In the genomic region with DNA sequence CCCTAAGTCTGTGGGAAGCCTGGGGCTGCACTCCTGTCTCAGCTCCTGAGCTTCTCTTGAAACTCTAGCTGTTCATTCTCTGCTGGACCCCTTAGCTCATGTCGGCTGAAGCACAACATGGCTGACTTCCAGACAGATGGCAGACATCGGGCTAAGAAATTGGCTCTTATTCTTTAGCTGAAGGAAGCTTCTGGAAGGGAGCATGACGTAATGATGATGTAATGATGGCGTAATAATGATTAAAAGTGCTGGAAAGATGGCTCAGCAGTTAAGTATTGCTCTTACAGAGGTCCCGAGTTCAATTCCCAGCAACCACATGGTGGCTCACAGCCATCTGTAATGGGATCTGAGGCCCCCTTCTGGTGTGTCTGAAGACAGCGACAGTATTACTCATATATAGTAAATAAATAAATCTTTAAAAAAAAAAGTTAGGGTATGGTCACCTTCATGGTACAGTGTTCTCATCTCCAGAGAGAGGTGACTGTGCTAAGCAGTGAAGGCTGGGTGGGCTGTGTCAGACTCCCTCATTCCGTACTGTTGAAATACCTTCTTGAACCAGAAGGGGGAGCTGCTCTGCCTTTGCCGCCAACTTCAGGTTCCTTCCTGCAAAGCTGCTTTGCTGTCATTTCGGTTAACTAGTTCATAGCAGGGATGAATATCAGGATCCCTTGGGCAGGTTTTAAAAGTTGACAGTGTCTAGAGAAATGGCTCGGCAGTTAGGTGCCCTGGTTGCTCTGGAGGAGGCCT, we compare ENCODE assay signal across 8 mouse cellular contexts. TPM values are rescaled to one million over a fixed set of nuclear protein-coding genes. Genes with fewer than 3 reads are reported as not detected.
DNase-seq lines count a peak whose midpoint lies in the region; ATAC-seq and TF ChIP-seq lines count a peak whose summit lies in the region.

No protein-coding gene starts in this region.

- H3K4me3 ChIP-seq in cerebellum, adult 2 months (replicated peaks; ENCODE audit: insufficient read depth, low read depth, low read length) = no peak overlapping the region
- H3K4me3 ChIP-seq in left cerebral cortex, adult 2 months = no peak overlapping the region

- TF ChIP-seq POLR2A in cerebellum, adult 2 months (IDR thresholded peaks at IDR 0.05; ENCODE audit: borderline replicate concordance, insufficient read depth, low read length) = no peak
- no peak for TF ChIP-seq POLR2A in brain, embryonic 14.5 days (IDR thresholded peaks at IDR 0.05; ENCODE audit: borderline replicate concordance, extremely low read depth, insufficient read depth, insufficient read length, poor library complexity, severe bottlenecking)

- no peak for DNase-seq in cerebellum, adult 2 months
- DNase-seq in cerebellum, adult 11-12 months = no peak
- no peak for DNase-seq in left cerebral cortex, adult 2 months (ENCODE audit: extremely low spot score in 1 of 2, low spot score in 2 of 2)
- DNase-seq in left cerebral cortex, postnatal 10 days (ENCODE audit: extremely low spot score in 1 of 2, low spot score in 2 of 2) = no peak
- peak; percentile 43 for DNase-seq in brain, embryonic 14.5 days (ENCODE audit: low read depth)
- DNase-seq in Muller cell, postnatal 12 days (ENCODE audit: inconsistent ontology term) = no peak
- DNase-seq in right cerebral cortex, postnatal 14 days = no peak

- intact Hi-C loops in left cerebral cortex, adult 2 months (cut with DNase I) = no loop called here
- intact Hi-C loops in left cerebral cortex, postnatal 10 days (cut with DNase I) = no loop called here

- H3K27ac ChIP-seq in cerebellum, adult 2 months (ENCODE audit: insufficient read depth, low read length) = no peak overlapping the region
- H3K27ac ChIP-seq in left cerebral cortex, adult 2 months = no peak overlapping the region

- peak; percentile 73 for ATAC-seq in megakaryocyte progenitor cell, adult 5-6 weeks (replicated peaks; ENCODE audit: poor library complexity)

- peak; percentile 69 for TF ChIP-seq CTCF in cerebellum, adult 2 months (IDR thresholded peaks at IDR 0.05; ENCODE audit: borderline replicate concordance, insufficient read depth, low read depth, low read length)
- peak; percentile 78 for TF ChIP-seq CTCF in left cerebral cortex, adult 2 months (IDR thresholded peaks at IDR 0.05)
- TF ChIP-seq CTCF in brain, embryonic 14.5 days (IDR thresholded peaks at IDR 0.05; ENCODE audit: borderline replicate concordance, extremely low read depth, insufficient read depth, insufficient read length) = peak; percentile 71

- no peaks in the 10 kb centered on the region for H3K27me3 ChIP-seq in cerebellum, adult 2 months (ENCODE audit: control insufficient read depth, insufficient read depth, low read length)

- WGBS in cerebellum, adult 2 months = 49% methylated on average over 10 of the region's 10 CpGs

- no peaks in the 10 kb centered on the region; the same call in 1 of the 2 replicates for H3K4me1 ChIP-seq in cerebellum, adult 2 months (ENCODE audit: control insufficient read depth, insufficient read depth, low read length)

RNA-seq across cellular contexts. Expression of a gene that starts 16.4 kb away (rescaled TPM):
- polyA plus RNA-seq in cerebellum, adult 2 months (2012; rRNA removed) = 42.7 and 43.3 TPM in 2 replicates
- 10 to 100 TPM; 19.2 to 20.7 TPM for total RNA-seq in left cerebral cortex, adult 2 months (2021)
- total RNA-seq in left cerebral cortex, postnatal 10 days (2021) = 10 to 100 TPM; 18.8 to 21.2 TPM
- 37.9 and 43.4 TPM in 2 replicates for polyA plus RNA-seq in brain, embryonic 14.5 days (2012; rRNA removed)
- total RNA-seq in megakaryocyte progenitor cell, adult 5-6 weeks (2015) = 7.2 and 8.0 TPM in 2 replicates
- 6.1 and 6.4 TPM in 2 replicates for total RNA-seq in megakaryocyte progenitor cell, adult 5-6 weeks (2017)

RNA-seq across cellular contexts. Expression of a gene that starts 23.7 kb away (rescaled TPM):
- 7.3 and 8.3 TPM in 2 replicates for polyA plus RNA-seq in cerebellum, adult 2 months (2012; rRNA removed)
- 10 to 100 TPM; 18.9 to 19.6 TPM for total RNA-seq in left cerebral cortex, adult 2 months (2021)
- total RNA-seq in left cerebral cortex, postnatal 10 days (2021) = 10 to 100 TPM; 14.5 to 16.9 TPM
- 18.4 and 19.6 TPM in 2 replicates for polyA plus RNA-seq in brain, embryonic 14.5 days (2012; rRNA removed)
- total RNA-seq in megakaryocyte progenitor cell, adult 5-6 weeks (2015) = 2.8 and 4.6 TPM in 2 replicates
- total RNA-seq in megakaryocyte progenitor cell, adult 5-6 weeks (2017) = 1.0 and 2.7 TPM in 2 replicates

RNA-seq across cellular contexts. Expression of a gene that starts 36.2 kb away (rescaled TPM):
- 14.5 and 14.7 TPM in 2 replicates for polyA plus RNA-seq in cerebellum, adult 2 months (2012; rRNA removed)
- total RNA-seq in left cerebral cortex, adult 2 months (2021) = 10 to 100 TPM; 18.5 to 19.3 TPM
- total RNA-seq in left cerebral cortex, postnatal 10 days (2021) = 10 to 100 TPM; 10.2 to 11.2 TPM
- 3.7 and 5.0 TPM in 2 replicates for polyA plus RNA-seq in brain, embryonic 14.5 days (2012; rRNA removed)
- total RNA-seq in megakaryocyte progenitor cell, adult 5-6 weeks (2015) = 3.4 and 3.6 TPM in 2 replicates
- total RNA-seq in megakaryocyte progenitor cell, adult 5-6 weeks (2017) = 6.6 and 7.9 TPM in 2 replicates

RNA-seq across cellular contexts. Expression of a gene that starts 38.9 kb away (rescaled TPM):
- 73.2 and 77.0 TPM in 2 replicates for polyA plus RNA-seq in cerebellum, adult 2 months (2012; rRNA removed)
- total RNA-seq in left cerebral cortex, adult 2 months (2021) = 10 to 100 TPM; 61.8 to 66.6 TPM
- 10 to 100 TPM; 55.1 to 70.9 TPM for total RNA-seq in left cerebral cortex, postnatal 10 days (2021)
- 84.0 and 84.3 TPM in 2 replicates for polyA plus RNA-seq in brain, embryonic 14.5 days (2012; rRNA removed)
- 35.5 and 45.2 TPM in 2 replicates for total RNA-seq in megakaryocyte progenitor cell, adult 5-6 weeks (2015)
- 89.2 and 106 TPM in 2 replicates for total RNA-seq in megakaryocyte progenitor cell, adult 5-6 weeks (2017)

RNA-seq across cellular contexts. Expression of a gene that starts 55.1 kb away (rescaled TPM):
- 20.1 and 24.3 TPM in 2 replicates for polyA plus RNA-seq in cerebellum, adult 2 months (2012; rRNA removed)
- total RNA-seq in left cerebral cortex, adult 2 months (2021) = 10 to 100 TPM; 13.6 to 13.9 TPM
- total RNA-seq in left cerebral cortex, postnatal 10 days (2021) = 10 to 100 TPM; 11.9 to 14.7 TPM
- polyA plus RNA-seq in brain, embryonic 14.5 days (2012; rRNA removed) = 26.8 and 33.6 TPM in 2 replicates
- 7.4 and 10.3 TPM in 2 replicates for total RNA-seq in megakaryocyte progenitor cell, adult 5-6 weeks (2015)
- 4.8 and 6.6 TPM in 2 replicates for total RNA-seq in megakaryocyte progenitor cell, adult 5-6 weeks (2017)
